Mouse (Mus musculus) frontal cortex, postnatal 25 days (tissue): ENCODE results near the gene Nr1h4.

Experiments
- DNase-seq, 2 experiments: peaks; one replicate each; pipeline ENCODE4 v3.0.0; 2022; ENCODE audit warnings: low spot score in 2 of 2

Nr1h4 gene

DNA sequence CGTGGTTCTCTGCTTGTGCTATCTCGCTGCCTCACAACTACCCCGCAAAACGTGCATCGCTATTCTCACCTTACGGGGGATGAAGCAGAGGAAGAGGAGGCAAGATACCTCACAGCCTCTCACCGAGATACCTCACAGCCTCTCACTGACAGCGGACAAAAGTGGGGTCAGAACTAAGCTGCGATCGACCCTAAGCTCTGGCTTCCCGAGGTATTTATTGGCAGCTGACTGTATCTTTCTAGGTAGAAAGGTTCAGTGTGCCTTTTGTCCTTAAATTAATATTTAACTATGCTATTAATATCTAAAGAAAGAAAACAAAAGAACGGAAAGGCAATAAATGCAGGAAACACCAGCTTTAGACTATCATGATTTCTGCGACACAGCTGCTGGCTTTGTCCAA lies 100.6 kb downstream of the Nr1h4 start:
- DNase-seq: no peak

DNA sequence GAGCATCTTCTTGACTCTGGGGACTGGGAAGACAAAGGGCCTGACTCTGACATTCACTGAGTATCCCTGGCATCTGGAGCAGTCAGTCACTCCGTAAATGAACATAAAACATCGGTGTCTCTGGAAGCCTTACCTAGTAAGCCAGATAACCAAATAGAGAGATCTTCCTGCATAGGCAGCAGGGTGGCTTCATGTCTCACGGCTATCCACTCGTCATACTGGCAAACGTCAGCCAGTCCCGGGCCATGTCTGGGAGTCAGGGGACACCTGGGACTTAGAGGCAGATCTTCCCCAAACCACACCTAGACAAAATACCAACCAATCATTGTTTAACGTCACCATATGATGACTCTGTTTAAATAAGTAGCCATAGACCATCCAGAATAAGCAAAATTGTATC lies 102.6 kb downstream of the Nr1h4 start:
- DNase-seq: no peak

DNA sequence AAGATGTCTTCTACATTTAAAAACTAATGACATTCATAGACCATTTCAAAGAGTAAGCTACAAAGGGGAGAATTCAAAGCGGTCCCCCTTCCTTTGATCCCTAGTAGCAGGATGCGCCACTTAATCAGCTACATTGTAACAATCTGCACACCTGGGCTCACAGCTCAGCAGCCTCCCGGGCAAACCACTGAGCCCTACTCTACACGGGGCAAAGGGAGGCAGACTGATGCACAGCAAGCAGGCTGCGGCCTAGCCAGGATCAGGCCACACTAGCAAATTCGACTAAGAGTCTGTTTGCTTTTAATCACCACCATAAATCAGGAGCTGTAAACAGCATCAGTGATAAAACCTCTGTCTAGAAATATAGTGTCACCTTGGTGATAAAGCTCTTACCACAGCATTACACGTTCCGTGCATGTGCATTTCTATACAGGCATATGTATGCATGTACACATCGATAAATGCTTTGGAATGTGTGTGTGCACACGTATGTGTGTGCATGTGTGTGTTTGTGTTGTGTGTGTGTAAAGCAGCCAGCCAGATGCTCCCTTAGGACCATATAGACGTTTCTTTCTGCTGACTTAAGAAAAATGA lies 108.5 kb downstream of the Nr1h4 start:
- DNase-seq: no peak

DNA sequence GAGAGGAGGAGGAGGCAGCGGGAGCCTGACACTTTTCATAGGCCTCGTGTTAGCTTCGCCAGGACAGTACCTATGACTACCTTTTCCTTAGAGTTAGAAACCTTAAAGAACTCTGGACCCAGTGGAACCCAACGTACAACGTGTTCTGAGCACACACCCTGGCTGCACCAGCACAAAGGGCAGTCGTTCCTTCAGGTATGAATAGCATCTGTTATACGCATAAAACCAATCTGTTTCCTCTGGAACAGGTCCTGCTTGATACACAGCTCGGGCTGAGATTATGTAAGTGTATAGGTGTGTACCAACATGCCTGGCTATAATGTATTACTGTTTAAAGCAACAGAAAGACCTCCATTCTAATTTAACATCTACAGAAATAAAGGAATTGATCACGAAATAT lies 109.2 kb downstream of the Nr1h4 start:
- DNase-seq: no peak

DNA sequence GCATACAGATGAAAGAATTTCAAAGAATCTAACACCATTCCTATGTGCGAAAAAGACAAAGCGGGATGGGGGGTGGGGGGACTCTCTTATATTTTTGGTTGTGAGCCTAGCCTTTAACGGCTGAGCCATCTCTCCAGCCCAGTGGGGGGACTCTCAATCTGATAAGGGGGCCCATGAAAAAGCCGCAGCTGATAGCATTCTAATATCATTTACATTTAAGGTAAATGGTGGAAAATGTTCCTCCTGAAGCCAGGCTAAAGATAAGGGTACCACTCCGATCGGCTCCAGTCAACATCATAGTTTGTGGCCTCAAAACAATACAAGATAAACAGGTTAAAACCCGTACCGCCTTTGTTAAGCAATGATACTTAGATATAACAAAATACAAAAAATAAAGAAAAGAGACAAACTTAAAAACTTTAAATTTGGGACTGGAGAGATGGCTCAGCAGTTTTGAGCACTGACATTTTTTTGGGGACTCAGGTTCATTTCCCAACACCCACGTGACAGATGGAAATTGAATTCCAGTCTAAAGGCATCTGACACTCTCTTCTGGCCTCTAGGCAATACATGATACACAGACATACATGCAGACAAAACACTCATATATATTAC lies 110.1 kb downstream of the Nr1h4 start:
- no peak for DNase-seq

DNA sequence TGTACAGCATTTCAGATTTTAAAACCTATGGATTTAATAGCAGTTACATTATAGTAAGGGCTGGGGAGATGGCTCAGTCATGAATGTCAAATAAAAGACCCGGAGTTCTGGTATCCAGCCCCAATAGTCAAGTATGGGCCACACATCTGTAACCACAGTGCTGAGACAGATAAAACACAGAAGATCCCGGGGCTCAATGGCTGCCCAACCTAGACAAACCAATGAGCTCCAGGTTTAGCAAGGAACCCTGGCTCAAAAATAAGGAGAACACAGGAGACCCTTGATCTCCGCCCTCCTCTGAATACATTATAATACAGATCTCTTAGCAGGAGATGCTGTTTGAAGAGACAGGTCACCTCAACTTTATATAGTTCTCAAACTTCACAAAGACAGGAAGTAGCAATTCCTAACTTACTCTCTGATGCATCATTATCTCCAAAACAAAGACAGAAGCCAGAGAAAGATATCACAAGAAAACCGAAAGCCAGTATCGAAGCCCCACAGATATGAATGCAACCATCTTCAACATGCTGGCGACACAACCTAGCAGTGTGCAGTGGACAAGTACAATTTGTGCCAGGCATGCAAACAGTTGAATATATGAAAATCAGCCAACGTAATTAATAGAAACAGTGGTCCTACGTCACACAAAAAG lies 110.8 kb downstream of the Nr1h4 start:
- DNase-seq: no peak

DNA sequence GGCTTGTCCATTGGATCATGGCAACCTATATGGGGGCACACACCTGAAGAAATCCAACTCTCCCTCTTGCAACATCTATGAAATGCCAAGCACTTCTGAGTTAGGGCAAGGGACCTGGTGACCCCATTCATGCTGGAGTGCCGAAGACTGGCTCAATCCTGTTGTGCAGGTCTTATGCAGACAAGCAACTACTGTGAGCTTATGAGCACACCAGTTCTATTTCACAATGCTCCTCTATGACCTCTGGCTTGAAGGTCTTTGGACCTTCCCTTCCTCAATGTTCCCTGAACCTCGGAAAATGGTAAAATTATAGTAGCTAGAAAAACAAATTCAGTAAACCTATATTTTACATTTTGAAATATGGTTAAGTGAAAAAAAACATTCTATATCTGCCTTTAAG lies 115.4 kb downstream of the Nr1h4 start:
- no peak for DNase-seq

DNA sequence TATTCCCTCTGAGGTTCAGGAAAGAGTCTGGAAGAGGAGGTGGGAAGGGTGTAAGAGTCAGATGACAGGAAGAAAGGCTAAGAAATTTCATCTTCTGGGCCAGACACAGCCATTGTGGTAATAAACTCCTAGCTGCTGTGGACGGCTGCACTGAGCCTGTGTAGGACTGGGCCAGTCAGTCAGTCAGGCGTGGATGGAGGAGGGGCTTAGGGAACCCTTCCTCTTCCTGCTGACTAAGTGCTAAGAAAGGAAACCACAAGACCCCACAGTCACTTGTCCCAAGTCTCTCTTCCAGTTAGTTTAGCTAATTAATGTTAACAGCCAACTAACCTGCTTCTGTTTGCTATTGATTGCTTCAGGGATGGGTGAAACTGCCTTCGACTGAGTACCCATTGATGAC lies 117.9 kb downstream of the Nr1h4 start:
- DNase-seq: no peak

DNA sequence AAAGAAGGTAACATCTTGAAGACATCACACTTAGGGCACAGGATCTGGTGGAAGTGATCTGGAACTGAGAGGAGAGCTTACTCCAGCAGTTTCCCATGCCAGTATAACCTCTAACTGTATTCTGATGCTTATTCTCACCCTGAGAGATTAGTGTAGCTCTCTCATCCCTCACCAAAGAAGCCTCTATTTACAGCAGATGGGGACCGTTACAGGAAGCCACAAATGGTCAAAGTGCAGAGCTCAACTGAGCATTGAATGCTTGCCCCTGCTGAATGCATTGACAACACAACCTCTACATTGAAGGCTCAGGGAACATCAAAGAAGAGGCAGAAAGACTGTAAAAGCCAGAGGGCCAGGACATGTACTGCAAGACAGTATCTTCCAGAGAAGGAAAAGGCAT lies 125.8 kb downstream of the Nr1h4 start:
- DNase-seq: no peak

DNA sequence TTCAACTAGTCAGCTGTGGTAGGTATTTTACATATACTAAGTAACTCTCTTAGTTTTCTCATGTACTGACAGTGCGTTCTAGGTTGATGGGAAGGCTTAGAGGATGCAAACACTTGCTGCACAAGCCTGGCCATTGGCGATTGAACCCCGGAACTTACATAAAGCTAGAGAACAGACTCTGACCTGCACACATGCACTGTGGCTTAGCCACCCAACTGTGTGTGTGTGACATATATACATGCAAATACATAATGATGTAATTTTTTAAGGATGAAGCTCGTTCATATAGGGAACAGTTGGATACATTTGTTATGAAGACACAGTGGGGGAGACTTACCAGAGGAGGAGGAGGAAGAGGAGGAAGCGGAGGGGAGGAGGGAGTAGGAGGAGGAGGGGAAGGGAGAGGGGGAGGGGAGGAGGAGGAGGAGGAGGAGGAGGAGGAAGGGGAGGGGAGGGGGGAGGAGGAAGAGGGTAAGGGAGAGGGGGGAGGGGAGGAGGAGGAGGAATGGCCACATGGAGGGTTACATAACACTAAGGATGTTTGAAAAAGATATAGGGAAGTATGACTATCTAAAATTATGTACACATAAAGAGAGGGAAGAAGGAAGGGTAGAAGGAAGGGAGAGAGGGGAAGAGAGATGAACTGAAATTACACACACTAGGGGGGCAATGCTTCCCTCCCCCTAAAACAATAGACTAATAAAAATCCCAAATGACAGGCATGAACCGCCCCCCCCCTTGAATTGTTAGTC lies 126.5 kb downstream of the Nr1h4 start:
- DNase-seq: no peak

DNA sequence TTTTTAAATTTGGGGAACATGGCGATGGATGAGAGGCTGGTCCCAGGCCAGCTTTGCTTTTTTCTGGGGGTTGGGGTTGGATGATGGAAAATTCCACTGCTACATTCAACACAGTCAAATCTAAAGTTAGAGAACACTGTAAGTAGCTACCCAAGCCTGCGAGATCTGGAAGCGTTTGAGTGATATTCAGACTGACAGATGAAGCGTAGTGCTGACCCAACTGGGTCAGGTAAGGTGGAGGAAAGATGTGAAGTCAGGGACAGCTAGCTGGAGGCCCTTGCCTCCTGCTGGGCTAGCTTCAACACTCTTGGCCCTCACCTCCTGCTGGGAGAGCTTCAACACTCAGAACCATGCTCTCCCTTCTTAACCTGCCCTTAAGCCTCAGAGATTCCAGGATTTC lies 128.4 kb downstream of the Nr1h4 start:
- DNase-seq: no peak
